ENCODE assay signal across 21 mouse cellular contexts in genomic region chr13:47215815-47216585, GRCm38 (mm10).
DNase-seq lines count a peak whose midpoint lies in the region; ATAC-seq and TF ChIP-seq lines count a peak whose summit lies in the region.
"Had no signal": no experiment of that assay in that cellular context is flagged by ENCODE, and none has a peak within 500 bp of the region (broad histone marks: within the 10 kb centered on the region; RNA-seq: fewer than 3 reads in every experiment).

No protein-coding gene starts in this region.

- CTCF ChIA-PET in Patski (lab: Charles Lee), result interaction anchor here (1.0 to 1.4 kb wide), 3 partner anchors 15 to 19 kb away, joined by 3 to 4 read pairs (median 4); no protein-coding TSS in a partner anchor

- ATAC-seq in Patski, result no peak
- ATAC-seq: hindbrain, embryonic 16.5 days; midbrain, embryonic 15.5 days had no signal

- TF ChIP-seq CTCF in left cerebral cortex, adult 2 months (IDR thresholded peaks at IDR 0.05), result no peak
- no peak for TF ChIP-seq CTCF in Patski (IDR thresholded peaks at IDR 0.05)

- no peaks in the 10 kb centered on the region for H3K36me3 ChIP-seq in myocyte (ENCODE audit: control insufficient read depth, insufficient read depth)
- H3K36me3 ChIP-seq: heart, embryonic 10.5 days; limb, embryonic 10.5 days; midbrain, embryonic 15.5 days; stomach, embryonic 15.5 days had no signal

- peak overlapping the region; percentile 76 for H3K4me2 ChIP-seq in myocyte (ENCODE audit: low read depth)
- H3K4me2 ChIP-seq: midbrain, embryonic 15.5 days; stomach, embryonic 15.5 days had no signal

- peak; percentile 47 for DNase-seq in adrenal gland, postnatal 14 days
- no peak for DNase-seq in adrenal gland, adult 2 months
- no peak for DNase-seq in left cerebral cortex, adult 2 months (ENCODE audit: extremely low spot score in 1 of 2, low spot score in 2 of 2)
- no peak for DNase-seq in left cerebral cortex, adult 18-20 months (ENCODE audit: low spot score in 2 of 2)
- DNase-seq in Patski (ENCODE audit: low read depth, low spot score), result peak; percentile 35
- DNase-seq in embryo, embryonic 9.5 days (ENCODE audit: extremely low spot score), result no peak
- no peak for DNase-seq in heart, postnatal 14 days
- DNase-seq: cerebellum, adult 9-11 months; embryo, embryonic 11 days; heart, postnatal 36 days; kidney, adult 18-20 months; kidney, postnatal 4 days; layer of hippocampus, postnatal 36 days; spleen, adult 18-20 months had no signal

- no peak overlapping the region for H3ac ChIP-seq in myocyte (ENCODE audit: control insufficient read depth, insufficient read length)

- in situ Hi-C loops in Patski (cut with MboI; ENCODE audit: low pct_unique_long_range_greater_than_20kb), result loop anchor here (5.0 kb wide), 1 partner anchor 49 kb away; no protein-coding TSS in a partner anchor

- H3K79me2 ChIP-seq in myocyte (ENCODE audit: control insufficient read depth, insufficient read depth), result no peaks in the 10 kb centered on the region

- intact Hi-C loops in left cerebral cortex, adult 2 months (cut with DNase I), result no loop called here
- intact Hi-C loops in heart, postnatal 14 days (cut with DNase I), result no loop called here

- H3K27me3 ChIP-seq in Patski (no peaks in the 10 kb centered on the region), myocyte (ENCODE audit: control insufficient read depth, insufficient read depth, insufficient read length) (no peaks in the 10 kb centered on the region)
- H3K27me3 ChIP-seq: midbrain, embryonic 15.5 days; stomach, embryonic 15.5 days had no signal

- no peak for TF ChIP-seq POLR2A in myocyte (IDR thresholded peaks at IDR 0.05; ENCODE audit: insufficient read length, low read depth)

- POLR2A ChIA-PET in Patski (lab: Charles Lee), result no interaction called here

- H3K27ac ChIP-seq in left cerebral cortex, adult 2 months, result peak overlapping the region; percentile 11; the same call in 1 of the 2 replicates
- H3K27ac ChIP-seq: heart, embryonic 10.5 days; limb, embryonic 10.5 days; liver, embryonic 14.5 days; midbrain, embryonic 15.5 days; stomach, embryonic 15.5 days had no signal

- no peak overlapping the region for H3K4me3 ChIP-seq in left cerebral cortex, adult 2 months
- no peak overlapping the region for H3K4me3 ChIP-seq in myocyte
- H3K4me3 ChIP-seq: heart, embryonic 10.5 days; limb, embryonic 10.5 days; midbrain, embryonic 15.5 days; stomach, embryonic 15.5 days had no signal

TF ChIP-seq in myocyte, 11 proteins besides CTCF, POLR2A, EP300 and RAD21:
- no peak for TF ChIP-seq POLR2AphosphoS2 (IDR thresholded peaks at IDR 0.05; ENCODE audit: insufficient read length, low read depth)
- no peak for TF ChIP-seq TCF3 (IDR thresholded peaks at IDR 0.05; ENCODE audit: insufficient read length, low read depth)
- no peak for TF ChIP-seq MAX (IDR thresholded peaks at IDR 0.05; ENCODE audit: low read depth)
- TF ChIP-seq USF1 (IDR thresholded peaks at IDR 0.05; ENCODE audit: low read depth), result no peak
- peak in 1 of 3 experiments; percentile 36 for TF ChIP-seq MYOG (IDR thresholded peaks at IDR 0.05; ENCODE audit: control insufficient read depth in 1 of 3, insufficient read depth in 1 of 3, insufficient read length in 2 of 3, low read depth in 2 of 3)
- TF ChIP-seq SRF (IDR thresholded peaks at IDR 0.05; ENCODE audit: control insufficient read depth, insufficient read length, low read depth), result no peak
- TF ChIP-seq E2F4 (IDR thresholded peaks at IDR 0.05; ENCODE audit: insufficient read depth), result no peak
- no peak for TF ChIP-seq TCF12 (IDR thresholded peaks at IDR 0.05; ENCODE audit: insufficient read depth, poor library complexity, severe bottlenecking)
- no peak for TF ChIP-seq REST (IDR thresholded peaks at IDR 0.05; ENCODE audit: insufficient read depth, insufficient read length)
- TF ChIP-seq CEBPB (IDR thresholded peaks at IDR 0.05; ENCODE audit: insufficient read depth, poor library complexity, severe bottlenecking), result no peak
- TF ChIP-seq MYOD1 (IDR thresholded peaks at IDR 0.05; ENCODE audit: control insufficient read depth in 1 of 3, insufficient read length in 2 of 3, low read depth in 2 of 3), result peak in 1 of 3 experiments; percentile 35

Comparison
In these comparisons a context has a peak if more than half of its experiments do, and no peak if none do; other contexts are left out.
1. DNase-seq: peak in adrenal gland, postnatal 14 days (single experiment) and Patski (single experiment); none in adrenal gland, adult 2 months (single experiment), left cerebral cortex, adult 2 months (0 of 2), left cerebral cortex, adult 18-20 months (0 of 2), embryo, embryonic 9.5 days (single experiment) and heart, postnatal 14 days (0 of 2).